Mouse (Mus musculus): ENCODE results near the gene Otulinl. TPM values are rescaled to one million over a fixed set of nuclear protein-coding genes. Genes with fewer than 3 reads are reported as not detected.

The Otulinl gene
- total RNA-seq, 2 experiments from 2014 or later = 2.7 to 3.6 TPM

- DNase-seq (ENCODE audit: low spot score) = no peak
Measured at GRCm38 (mm10) chr15:27625014-27625889, 56.1 kb downstream of the Otulinl start.

DNA sequence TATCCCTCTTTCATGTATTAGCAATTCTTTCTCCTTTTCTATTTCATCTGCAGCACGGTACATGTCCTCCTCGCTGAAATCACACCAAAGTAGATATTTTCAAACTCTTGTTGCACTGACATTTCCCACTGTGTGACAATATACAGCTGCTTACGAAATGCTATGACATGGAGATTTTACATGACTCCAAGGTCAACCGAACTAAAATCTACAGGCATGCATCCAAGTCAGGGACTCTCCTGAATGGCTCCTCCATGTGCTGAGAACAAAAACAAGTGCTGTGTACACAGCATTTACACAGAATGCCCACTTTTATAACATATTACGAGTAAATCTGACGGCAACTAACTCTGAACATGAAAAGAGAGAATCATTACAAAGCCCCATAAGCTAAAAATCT is 58.1 kb downstream of the Otulinl start:
- intact Hi-C loops (cut with DNase I) = no loop called here
- DNase-seq (ENCODE audit: low spot score) = no peak

More at GRCm38 (mm10) chr15:27625014-27625889, 56.1 kb downstream of the Otulinl start:
- intact Hi-C loops (cut with DNase I) = loop anchor here (5.0 kb wide), 1 partner anchor 158 kb away; the partner anchor contains the start of gene Ank

DNA sequence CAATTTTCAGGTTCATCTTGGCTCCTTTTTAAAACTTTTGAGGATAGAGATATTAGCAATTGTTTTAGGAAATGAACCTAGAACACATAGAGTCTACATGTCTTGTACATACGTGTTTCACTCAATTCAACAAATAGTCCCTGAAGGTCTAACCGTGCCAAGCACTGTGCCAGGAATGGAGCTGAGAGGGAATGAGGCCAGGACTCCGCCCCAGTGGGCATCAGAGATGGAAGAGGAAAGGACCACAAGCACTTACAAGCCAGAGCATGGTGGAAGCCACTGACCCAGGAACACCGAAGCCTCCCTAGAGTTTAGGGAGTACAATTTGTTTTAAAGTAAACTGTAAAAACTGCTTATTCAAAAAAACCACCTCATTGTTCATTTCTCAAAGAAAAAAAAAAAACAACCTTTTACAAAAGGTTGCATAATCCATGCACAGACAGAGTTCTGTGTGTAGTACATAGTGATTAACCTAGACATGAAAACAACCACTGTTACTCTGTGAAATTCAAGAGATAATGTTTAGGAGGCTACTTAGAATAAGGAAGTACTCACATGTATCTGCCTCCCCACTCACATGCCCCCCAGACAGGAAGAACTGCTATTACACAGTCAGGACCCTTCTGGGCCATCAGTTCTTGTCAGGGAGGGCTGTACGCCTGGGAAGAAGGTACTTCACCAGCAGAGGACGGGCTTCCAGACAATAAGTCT is 60.7 kb downstream of the Otulinl start:
- intact Hi-C loops (cut with DNase I) = no loop called here
- DNase-seq (ENCODE audit: low spot score) = no peak

- intact Hi-C loops (cut with DNase I) = no loop called here
- no peak for DNase-seq (ENCODE audit: low spot score)
Measured at GRCm38 (mm10) chr15:27619683-27620082, 61.7 kb downstream of the Otulinl start.

- no peak for DNase-seq (ENCODE audit: low spot score)
- intact Hi-C loops (cut with DNase I) = no loop called here
Measured at GRCm38 (mm10) chr15:27618778-27619533, 62.4 kb downstream of the Otulinl start.

DNA sequence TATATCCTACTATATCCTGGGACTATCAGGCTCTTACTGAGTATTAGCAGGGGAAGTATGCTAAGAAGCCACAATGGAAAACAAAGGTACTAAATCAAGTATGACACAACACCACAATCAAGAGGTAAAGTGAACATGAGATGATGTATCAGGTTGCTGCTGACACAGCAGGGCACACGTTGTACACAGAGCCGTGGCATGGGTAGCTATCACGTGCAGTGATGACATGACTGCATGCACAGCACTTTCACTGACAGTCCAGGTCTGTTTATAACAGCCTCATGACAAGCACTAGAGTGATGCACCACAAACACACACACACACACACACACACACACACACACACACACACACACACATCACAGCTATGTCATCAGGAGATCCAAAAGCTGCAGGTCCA is 64.2 kb downstream of the Otulinl start:
- intact Hi-C loops (cut with DNase I) = no loop called here

DNA sequence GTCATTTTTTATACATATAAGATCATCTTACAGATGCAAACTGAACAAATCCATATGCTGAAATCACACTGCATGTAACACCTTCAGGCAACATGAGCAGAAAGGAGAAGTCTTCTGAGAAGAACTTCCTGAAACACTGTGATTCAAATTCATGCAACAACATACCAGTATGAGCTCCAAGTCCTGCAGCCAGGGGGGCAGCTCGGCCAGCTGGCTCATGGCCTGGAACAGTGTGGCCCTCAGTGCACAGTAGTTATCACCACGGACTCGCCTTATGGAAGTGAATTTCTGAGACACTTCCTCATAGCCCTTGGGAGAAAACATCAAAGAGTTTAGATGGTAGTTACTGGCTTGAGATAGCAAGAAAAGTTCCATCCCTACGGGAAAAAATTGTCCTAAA is 65.2 kb downstream of the Otulinl start:
- intact Hi-C loops (cut with DNase I) = no loop called here

More for the DNA sequence above, 64.2 kb downstream of the Otulinl start:
- DNase-seq (ENCODE audit: low spot score) = no peak

GRCm38 (mm10) chr15:27613255-27613654 is 68.1 kb downstream of the Otulinl start:
- intact Hi-C loops (cut with DNase I) = loop anchor here (2.0 kb wide), 2 partner anchors 288 to 296 kb away; no protein-coding TSS in a partner anchor
- DNase-seq (ENCODE audit: low spot score) = no peak

More for the DNA sequence above, 65.2 kb downstream of the Otulinl start:
- DNase-seq (ENCODE audit: low spot score) = peak; percentile 63

GRCm38 (mm10) chr15:27612533-27613221 is 68.7 kb downstream of the Otulinl start:
- intact Hi-C loops (cut with DNase I) = loop anchor here (2.0 kb wide), 2 partner anchors 288 to 296 kb away; no protein-coding TSS in a partner anchor
- no peak for DNase-seq (ENCODE audit: low spot score)

DNA sequence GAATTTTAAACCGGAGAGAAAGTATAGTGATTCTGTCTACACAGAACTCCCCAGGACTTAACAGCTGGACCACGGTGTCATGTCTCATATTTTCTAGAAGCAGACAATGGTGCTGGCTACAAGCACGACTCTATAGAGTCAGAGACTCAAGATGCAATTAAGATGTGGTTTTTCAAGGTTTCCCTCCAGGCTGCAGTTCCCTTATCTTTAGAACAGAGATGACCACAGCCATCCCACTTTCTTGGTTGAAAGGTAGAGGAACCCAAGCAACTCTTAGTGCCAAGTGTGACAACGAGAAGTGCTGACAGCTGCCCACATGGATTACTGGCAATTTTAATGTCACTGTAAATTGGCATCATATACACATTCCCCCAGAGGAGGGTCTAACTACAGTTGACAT is 71.8 kb downstream of the Otulinl start:
- no peak for DNase-seq (ENCODE audit: low spot score)
- intact Hi-C loops (cut with DNase I) = no loop called here

GRCm38 (mm10) chr15:27605252-27605651 is 76.1 kb downstream of the Otulinl start:
- no peak for DNase-seq (ENCODE audit: low spot score)
- intact Hi-C loops (cut with DNase I) = no loop called here

Other genes starting within 250 kb of the Otulinl start
- gene Ank, start 214.9 kb downstream of the Otulinl start, total RNA-seq (2021) = 100 to 1,000 TPM; 174 to 208 TPM
- gene Otulin, start 50.9 kb downstream of the Otulinl start, total RNA-seq (2021) = 10 to 100 TPM; 22.4 to 26.8 TPM

Measured in heart, postnatal 25 days (tissue).